Mouse (Mus musculus) intestine, embryonic 15.5 days (tissue): ENCODE measurements around the gene Mctp1. TPM values are rescaled to one million over a fixed set of nuclear protein-coding genes. Genes with fewer than 3 reads are reported as not detected.
A peak's percentile ranks its signal among the peaks of the same experiment; 100 is the strongest.
"Not testable (repeated sequence)": the region's sequence is repeated elsewhere in the genome, so short reads cannot be mapped to it uniquely, and the experiment has no call there.

ENCODE experiments used
- ATAC-seq: fragments of 200-750 bp; cut with Nextera tagmentation; 2 replicates; pipeline ENCODE4 v1.8.0; 2017; ENCODE audit warnings: moderate TSS enrichment, moderate library complexity
- H3K27ac ChIP-seq: fragments of 300-500 bp; sonication (generic); 2 replicates; pipeline ENCODE4 v1.5.1; 2015; ENCODE audit warnings: mild to moderate bottlenecking, inconsistent platforms
- H3K27me3 ChIP-seq: fragments of 300-500 bp; sonication (generic); replicated peaks from 2 replicates; pipeline ENCODE4 v1.6.1; 2015; ENCODE audit warnings: inconsistent platforms
- H3K36me3 ChIP-seq: fragments of 300-500 bp; sonication (generic); 2 replicates; pipeline ENCODE4 v1.6.1; 2015; ENCODE audit warnings: inconsistent platforms
- H3K4me1 ChIP-seq: fragments of 300-500 bp; sonication (generic); replicated peaks from 2 replicates; pipeline ENCODE4 v1.6.1; 2015; ENCODE audit warnings: inconsistent platforms
- H3K4me2 ChIP-seq: fragments of 300-500 bp; sonication (generic); replicated peaks from 2 replicates; pipeline ENCODE4 v1.6.1; 2015; ENCODE audit warnings: mild to moderate bottlenecking, inconsistent platforms
- H3K4me3 ChIP-seq: fragments of 300-500 bp; sonication (generic); replicated peaks from 2 replicates; pipeline ENCODE4 v1.5.1; 2015; ENCODE audit warnings: inconsistent platforms
- H3K9ac ChIP-seq: fragments of 300-500 bp; sonication (generic); 2 replicates; pipeline ENCODE4 v1.6.1; 2015; ENCODE audit warnings: inconsistent platforms
- H3K9me3 ChIP-seq: fragments of 300-500 bp; sonication (generic); 2 replicates; pipeline ENCODE4 v1.6.1; 2016; ENCODE audit warnings: inconsistent platforms
- WGBS: fragments of 180-500 bp; shearing (Covaris S2); methylation state at CpG from one replicate; pipeline ENCODE4 v1.1.7; 2015; 5-methylcytosine and 5-hydroxymethylcytosine counted together
- polyA plus RNA-seq: library from polyadenylated mRNA; unstranded; fragments of >200 nt; fragmentation: Nextera tagmentation; extraction: Ambion mirVana; gene quantifications from 2 replicates; pipeline ENCODE4 v1.2.1, GENCODE M21; 2015

Gene Mctp1
- polyA plus RNA-seq, 1 experiment from 2014 or later = 0.62 TPM

- Histone ChIP-seq H3K9me3 (no peaks in the 10 kb centered on the region), H3K27ac (no peak overlapping the region), H3K4me2 (no peak overlapping the region), H3K4me3 (no peak overlapping the region), H3K27me3 (no peaks in the 10 kb centered on the region), H3K4me1 (no peaks in the 10 kb centered on the region), H3K9ac (no peak overlapping the region), H3K36me3 (no peaks in the 10 kb centered on the region)
- no peak for ATAC-seq
- 35% methylated on average over 5 of the region's 5 CpGs for WGBS
Measured at GRCm38 (mm10) chr13:76579414-76579813, 195.1 kb downstream of the Mctp1 start.

GRCm38 (mm10) chr13:76585447-76585846, 201.1 kb downstream of the Mctp1 start:
- Histone ChIP-seq H3K36me3 (no peaks in the 10 kb centered on the region), H3K4me2 (no peak overlapping the region), H3K4me1 (no peaks in the 10 kb centered on the region), H3K27ac (no peak overlapping the region), H3K27me3 (no peaks in the 10 kb centered on the region), H3K9ac (no peak overlapping the region), H3K9me3 (no peaks in the 10 kb centered on the region), H3K4me3 (no peak overlapping the region)
- WGBS = 44% methylated on average over 3 of the region's 3 CpGs
- ATAC-seq = no peak

GRCm38 (mm10) chr13:76590709-76591108, 206.4 kb downstream of the Mctp1 start:
- not testable (repeated sequence) for H3K4me1 ChIP-seq, H3K36me3 ChIP-seq, H3K4me2 ChIP-seq, ATAC-seq, H3K9ac ChIP-seq, H3K4me3 ChIP-seq, H3K27me3 ChIP-seq, H3K9me3 ChIP-seq, H3K27ac ChIP-seq
- 83% methylated on average over 11 of the region's 11 CpGs for WGBS

- Histone ChIP-seq H3K4me1 (no peaks in the 10 kb centered on the region), H3K9ac (no peak overlapping the region), H3K27ac (no peak overlapping the region), H3K36me3 (no peaks in the 10 kb centered on the region), H3K4me2 (no peak overlapping the region), H3K27me3 (no peaks in the 10 kb centered on the region), H3K9me3 (no peaks in the 10 kb centered on the region), H3K4me3 (no peak overlapping the region)
- no peak for ATAC-seq
Measured at GRCm38 (mm10) chr13:76591189-76591588, 206.9 kb downstream of the Mctp1 start.

GRCm38 (mm10) chr13:76591692-76592091, 207.4 kb downstream of the Mctp1 start:
- Histone ChIP-seq H3K4me3 (no peak overlapping the region), H3K9me3 (no peaks in the 10 kb centered on the region), H3K4me1 (no peaks in the 10 kb centered on the region), H3K27ac (no peak overlapping the region), H3K27me3 (no peaks in the 10 kb centered on the region), H3K4me2 (no peak overlapping the region), H3K9ac (no peak overlapping the region), H3K36me3 (no peaks in the 10 kb centered on the region)
- no peak for ATAC-seq
- 29% methylated on average over 1 of the region's 1 CpGs for WGBS

- no peaks in the 10 kb centered on the region for H3K9me3 ChIP-seq
- no peaks in the 10 kb centered on the region for H3K36me3 ChIP-seq
- no peak overlapping the region for H3K4me3 ChIP-seq
- no peak overlapping the region for H3K9ac ChIP-seq
- no peaks in the 10 kb centered on the region for H3K27me3 ChIP-seq
- ATAC-seq = no peak
- no peaks in the 10 kb centered on the region for H3K4me1 ChIP-seq
- H3K27ac ChIP-seq = no peak overlapping the region
- WGBS = 85% methylated on average over 2 of the region's 2 CpGs
- H3K4me2 ChIP-seq = no peak overlapping the region
Measured at GRCm38 (mm10) chr13:76592908-76593307, 208.6 kb downstream of the Mctp1 start.

GRCm38 (mm10) chr13:76597005-76597404, 212.7 kb downstream of the Mctp1 start:
- Histone ChIP-seq H3K4me2 (no peak overlapping the region), H3K27ac (no peak overlapping the region), H3K36me3 (no peaks in the 10 kb centered on the region), H3K27me3 (no peaks in the 10 kb centered on the region), H3K9ac (no peak overlapping the region), H3K4me3 (no peak overlapping the region), H3K9me3 (no peaks in the 10 kb centered on the region), H3K4me1 (no peaks in the 10 kb centered on the region)
- WGBS = 82% methylated on average over 7 of the region's 7 CpGs
- no peak for ATAC-seq

GRCm38 (mm10) chr13:76609425-76609824, 225.1 kb downstream of the Mctp1 start:
- ATAC-seq = no peak
- no peaks in the 10 kb centered on the region for H3K4me1 ChIP-seq

GRCm38 (mm10) chr13:76611499-76611898, 227.2 kb downstream of the Mctp1 start:
- Histone ChIP-seq H3K4me1 (no peaks in the 10 kb centered on the region), H3K4me3 (no peak overlapping the region), H3K9ac (no peak overlapping the region), H3K27ac (no peak overlapping the region), H3K4me2 (no peak overlapping the region), H3K36me3 (no peaks in the 10 kb centered on the region), H3K27me3 (no peaks in the 10 kb centered on the region), H3K9me3 (no peaks in the 10 kb centered on the region)
- no peak for ATAC-seq
- WGBS = 89% methylated on average over 2 of the region's 2 CpGs

More at GRCm38 (mm10) chr13:76609425-76609824, 225.1 kb downstream of the Mctp1 start:
- no peak overlapping the region for H3K9ac ChIP-seq
- no peak overlapping the region for H3K4me3 ChIP-seq
- no peaks in the 10 kb centered on the region for H3K27me3 ChIP-seq
- H3K27ac ChIP-seq = no peak overlapping the region
- no peaks in the 10 kb centered on the region for H3K9me3 ChIP-seq
- no peak overlapping the region for H3K4me2 ChIP-seq
- H3K36me3 ChIP-seq = no peaks in the 10 kb centered on the region

- H3K4me1 ChIP-seq = no peaks in the 10 kb centered on the region
- H3K27ac ChIP-seq = no peak overlapping the region
- no peak overlapping the region for H3K4me2 ChIP-seq
- ATAC-seq = no peak
- H3K4me3 ChIP-seq = no peak overlapping the region
- H3K9me3 ChIP-seq = no peaks in the 10 kb centered on the region
- H3K36me3 ChIP-seq = no peaks in the 10 kb centered on the region
- no peaks in the 10 kb centered on the region for H3K27me3 ChIP-seq
- H3K9ac ChIP-seq = no peak overlapping the region
Measured at GRCm38 (mm10) chr13:76620111-76620510, 235.8 kb downstream of the Mctp1 start.

- Histone ChIP-seq H3K9me3 (no peaks in the 10 kb centered on the region), H3K36me3 (no peaks in the 10 kb centered on the region), H3K4me1 (no peaks in the 10 kb centered on the region), H3K4me3 (no peak overlapping the region), H3K9ac (no peak overlapping the region), H3K4me2 (no peak overlapping the region), H3K27ac (no peak overlapping the region), H3K27me3 (no peaks in the 10 kb centered on the region)
- WGBS = 60% methylated on average over 1 of the region's 1 CpGs
- ATAC-seq = no peak
Measured at GRCm38 (mm10) chr13:76620525-76620924, 236.2 kb downstream of the Mctp1 start.

- H3K36me3 ChIP-seq = no peaks in the 10 kb centered on the region
- no peak overlapping the region for H3K4me3 ChIP-seq
- WGBS = 89% methylated on average over 1 of the region's 1 CpGs
- H3K4me2 ChIP-seq = no peak overlapping the region
- no peaks in the 10 kb centered on the region for H3K27me3 ChIP-seq
- ATAC-seq = no peak
- no peaks in the 10 kb centered on the region for H3K4me1 ChIP-seq
- no peak overlapping the region for H3K27ac ChIP-seq
- no peak overlapping the region for H3K9ac ChIP-seq
- H3K9me3 ChIP-seq = no peaks in the 10 kb centered on the region
Measured at GRCm38 (mm10) chr13:76633707-76634106, 249.4 kb downstream of the Mctp1 start.

- H3K4me2 ChIP-seq = no peak overlapping the region
- no peak overlapping the region for H3K9ac ChIP-seq
- H3K36me3 ChIP-seq = no peaks in the 10 kb centered on the region
- no peak overlapping the region for H3K4me3 ChIP-seq
- no peaks in the 10 kb centered on the region for H3K9me3 ChIP-seq
- ATAC-seq = no peak
- H3K27me3 ChIP-seq = no peaks in the 10 kb centered on the region
- WGBS = 81% methylated on average over 2 of the region's 2 CpGs
- no peak overlapping the region for H3K27ac ChIP-seq
- no peaks in the 10 kb centered on the region for H3K4me1 ChIP-seq
Measured at GRCm38 (mm10) chr13:76638282-76638681, 253.9 kb downstream of the Mctp1 start.

GRCm38 (mm10) chr13:76659523-76659922, 275.2 kb downstream of the Mctp1 start:
- 0 out of 2 replicates have a peak, but pooled peaks have one; percentile 45 for ATAC-seq
- Histone ChIP-seq H3K4me1 (no peaks in the 10 kb centered on the region), H3K9ac (no peak overlapping the region), H3K27me3 (no peaks in the 10 kb centered on the region), H3K4me3 (no peak overlapping the region), H3K36me3 (no peaks in the 10 kb centered on the region), H3K27ac (no peak overlapping the region), H3K4me2 (no peak overlapping the region), H3K9me3 (no peaks in the 10 kb centered on the region)
